Mouse (Mus musculus): ENCODE results near the gene Gtf2h2.

DNA sequence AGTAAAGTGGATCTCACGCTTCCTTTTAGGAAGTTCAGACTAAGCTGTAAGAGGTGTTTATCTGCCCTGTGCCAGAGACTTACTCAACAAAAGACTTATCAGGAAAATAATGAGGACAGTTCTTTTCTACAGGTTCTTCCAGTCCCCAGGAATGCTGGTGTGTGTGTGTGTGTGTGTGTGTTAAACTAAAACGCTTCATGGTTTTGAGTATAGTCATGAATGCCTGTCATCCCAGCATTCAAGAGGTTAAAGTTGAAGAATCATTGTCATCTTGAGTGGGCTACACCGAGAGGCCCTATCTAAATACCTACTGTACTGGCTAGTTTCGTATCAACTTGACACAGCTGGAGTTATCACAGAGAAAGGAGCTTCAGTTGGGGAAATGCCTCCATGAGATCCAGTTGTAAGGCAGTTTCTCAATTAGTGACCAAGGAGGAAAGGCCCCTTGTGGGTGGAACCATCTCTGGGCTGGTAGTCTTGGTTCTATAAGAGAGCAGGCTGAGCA is 19.5 kb upstream of the Gtf2h2 start:
- TF ChIP-seq CTCF (conservative IDR thresholded peaks at IDR 0.05; ENCODE audit: insufficient read depth, insufficient read length, low read depth, low read length) (no peak), POLR2A (IDR thresholded peaks at IDR 0.05; ENCODE audit: low read depth, low read length) (no peak)

All from kidney, adult 2 months (tissue).